Mouse (Mus musculus): ENCODE measurements around the gene Epha3. TPM values are rescaled to one million over a fixed set of nuclear protein-coding genes. Genes with fewer than 3 reads are reported as not detected.

Gene Epha3
- polyA plus RNA-seq (2015; fragmentation: Nextera tagmentation; extraction: Ambion mirVana): 9.2 and 11.0 TPM in 2 replicates

DNA sequence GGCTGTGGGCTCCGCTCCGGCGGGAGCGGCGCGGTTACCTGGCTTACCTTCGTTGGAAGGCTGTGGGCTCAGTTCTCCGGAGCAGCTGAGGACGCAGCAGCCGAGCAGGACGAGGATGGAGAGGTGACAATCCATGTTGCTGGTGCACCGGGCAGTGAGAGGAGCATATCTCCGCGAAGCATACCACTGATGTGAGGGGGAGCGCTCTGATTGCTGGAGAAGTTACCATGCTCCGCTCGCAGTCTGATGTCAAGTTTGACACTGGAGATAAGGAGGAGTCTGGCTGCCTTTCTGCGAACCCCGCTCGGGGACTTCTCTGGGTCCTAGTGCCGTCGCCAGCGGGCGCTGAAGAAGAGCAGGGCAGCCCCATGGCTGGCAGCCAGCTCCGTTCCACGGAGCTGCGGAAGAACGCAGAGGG is at the start of gene Epha3:
Epha3 (minus strand) TSS at position 263 of the 418 bp plus-strand sequence.
- Histone ChIP-seq H3K36me3 (no peaks in the 10 kb centered on the region), H3K9ac (peak within 1 kb of the TSS; percentile 49), H3K4me3 (replicated peaks) (peak within 1 kb of the TSS; percentile 56), H3K4me2 (replicated peaks) (peak within 1 kb of the TSS; percentile 98), H3K9me3 (no peaks in the 10 kb centered on the region), H3K4me1 (replicated peaks) (0 out of 2 replicates have a peak, but pooled peaks cover 2% of the 10 kb centered on the region), H3K27me3 (replicated peaks) (no peaks in the 10 kb centered on the region), H3K27ac (no peak within 1 kb of the TSS)
- ATAC-seq: peak; percentile 94
- 0% methylated on average over 28 of the region's 28 CpGs for WGBS

- no peak overlapping the region for H3K9ac ChIP-seq
- H3K36me3 ChIP-seq: no peaks in the 10 kb centered on the region
- H3K27ac ChIP-seq: no peak overlapping the region
- H3K4me3 ChIP-seq (replicated peaks): no peak overlapping the region
- H3K27me3 ChIP-seq (replicated peaks): no peaks in the 10 kb centered on the region
- no peak for ATAC-seq
- H3K4me2 ChIP-seq (replicated peaks): no peak overlapping the region
- H3K9me3 ChIP-seq: no peaks in the 10 kb centered on the region
- WGBS: 47% methylated on average over 13 of the region's 13 CpGs
- no peaks in the 10 kb centered on the region for H3K4me1 ChIP-seq (replicated peaks)
These were observed 39.5 kb upstream of the Epha3 start for GRCm38 (mm10) chr16:63903425-63903824.

DNA sequence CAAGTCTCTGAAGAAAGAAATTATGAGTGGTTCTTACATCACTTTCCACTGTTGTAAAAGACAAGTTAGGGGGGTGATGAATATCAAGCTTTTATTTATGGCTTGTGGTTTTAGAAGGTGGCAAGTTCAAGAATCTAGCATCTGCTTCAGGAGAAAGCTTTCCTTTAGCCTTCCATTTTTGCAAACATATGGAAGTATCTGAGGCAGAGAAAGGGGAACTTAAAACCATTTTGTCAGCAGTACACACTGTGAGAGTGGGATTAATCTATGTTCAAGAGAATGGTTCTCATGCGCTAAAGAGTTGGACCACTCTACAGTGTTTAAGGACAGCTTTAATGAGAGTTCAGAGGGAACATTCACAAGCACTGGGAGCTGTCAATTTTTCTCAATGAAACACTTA is 17.2 kb upstream of the Epha3 start:
- WGBS: 83% methylated on average over 1 of the region's 1 CpGs
- Histone ChIP-seq H3K4me2 (replicated peaks) (no peak overlapping the region), H3K27me3 (replicated peaks) (no peaks in the 10 kb centered on the region), H3K4me3 (replicated peaks) (no peak overlapping the region), H3K27ac (no peak overlapping the region), H3K4me1 (replicated peaks) (no peaks in the 10 kb centered on the region), H3K9ac (no peak overlapping the region), H3K9me3 (no peaks in the 10 kb centered on the region), H3K36me3 (no peaks in the 10 kb centered on the region)
- ATAC-seq: no peak

DNA sequence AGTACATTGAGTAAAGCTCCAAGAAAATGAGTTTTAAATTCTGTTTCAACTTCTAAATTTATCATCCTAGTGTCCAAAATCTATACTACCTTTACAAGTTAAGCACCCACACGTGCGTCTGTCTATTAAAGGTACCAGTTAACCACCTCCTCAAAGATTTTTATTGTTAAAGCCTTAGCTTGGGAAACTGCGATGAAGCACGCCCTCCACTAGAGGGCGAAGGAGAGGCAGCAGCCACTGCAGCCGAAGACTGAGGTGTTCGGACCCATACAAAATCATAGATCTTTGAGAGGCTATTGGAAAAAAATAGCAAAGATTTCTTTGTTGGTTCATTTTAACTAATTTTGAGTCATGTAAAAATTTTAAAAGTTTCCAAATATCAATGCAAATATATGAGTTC is 8.3 kb upstream of the Epha3 start:
- Histone ChIP-seq H3K9me3 (no peaks in the 10 kb centered on the region), H3K9ac (no peak overlapping the region), H3K4me2 (replicated peaks) (no peak overlapping the region), H3K4me3 (replicated peaks) (no peak overlapping the region), H3K36me3 (no peaks in the 10 kb centered on the region), H3K27ac (no peak overlapping the region), H3K4me1 (replicated peaks) (no peaks in the 10 kb centered on the region), H3K27me3 (replicated peaks) (no peaks in the 10 kb centered on the region)
- ATAC-seq: no peak
- 12% methylated on average over 7 of the region's 7 CpGs for WGBS

DNA sequence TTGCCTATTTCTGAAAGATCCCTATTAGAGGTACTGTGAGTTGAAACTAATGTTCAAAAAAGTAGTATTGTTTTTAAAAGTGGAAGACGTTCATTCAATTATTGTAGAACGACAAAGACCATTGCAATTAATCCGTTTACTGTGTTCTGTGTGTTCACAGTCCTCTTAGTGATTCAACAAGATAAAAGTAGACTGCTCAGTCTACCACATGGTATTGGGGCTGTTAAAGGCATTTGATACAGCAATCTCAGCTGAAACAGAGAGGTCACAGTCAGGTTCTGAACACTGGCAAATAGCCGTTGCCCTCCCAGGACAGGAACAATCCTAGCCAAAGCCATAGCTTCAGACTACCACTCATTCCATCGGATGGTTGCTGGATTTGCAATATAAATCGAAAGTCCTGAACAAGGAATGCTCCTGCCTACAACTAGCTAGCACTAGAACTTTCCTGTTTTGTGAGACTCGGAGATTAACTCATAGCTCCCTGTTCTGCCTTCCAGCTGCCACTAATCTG is 545 bp upstream of the Epha3 start:
- 31% methylated on average over 7 of the region's 7 CpGs for WGBS
- no peaks in the 10 kb centered on the region for H3K9me3 ChIP-seq
- no peak overlapping the region for H3K27ac ChIP-seq
- H3K4me1 ChIP-seq (replicated peaks): 0 out of 2 replicates have a peak, but pooled peaks cover 2% of the 10 kb centered on the region
- H3K4me2 ChIP-seq (replicated peaks): peak overlapping the region; percentile 98
- H3K4me3 ChIP-seq (replicated peaks): peak overlapping the region; percentile 56
- peak; percentile 62 for ATAC-seq
- peak overlapping the region; percentile 49 for H3K9ac ChIP-seq
- H3K27me3 ChIP-seq (replicated peaks): no peaks in the 10 kb centered on the region
- H3K36me3 ChIP-seq: no peaks in the 10 kb centered on the region

- H3K4me3 ChIP-seq (replicated peaks): peak overlapping the region; percentile 56
- WGBS: 5% methylated on average over 12 of the region's 12 CpGs
- no peaks in the 10 kb centered on the region for H3K9me3 ChIP-seq
- H3K36me3 ChIP-seq: no peaks in the 10 kb centered on the region
- ATAC-seq: peak; percentile 50; the same call in 1 of the 2 replicates
- H3K27ac ChIP-seq: no peak overlapping the region
- H3K4me1 ChIP-seq (replicated peaks): 0 out of 2 replicates have a peak, but pooled peaks cover 2% of the 10 kb centered on the region
- no peak overlapping the region for H3K9ac ChIP-seq
- H3K4me2 ChIP-seq (replicated peaks): peak overlapping the region; percentile 98
- no peaks in the 10 kb centered on the region for H3K27me3 ChIP-seq (replicated peaks)
These were observed 794 bp downstream of the Epha3 start for GRCm38 (mm10) chr16:63863181-63863580.

GRCm38 (mm10) chr16:63857561-63857960 is 6.4 kb downstream of the Epha3 start:
- Histone ChIP-seq H3K36me3 (no peaks in the 10 kb centered on the region), H3K27me3 (replicated peaks) (no peaks in the 10 kb centered on the region), H3K4me1 (replicated peaks) (no peaks in the 10 kb centered on the region), H3K4me3 (replicated peaks) (peak overlapping the region; percentile 64), H3K9ac (peak overlapping the region; percentile 61), H3K9me3 (no peaks in the 10 kb centered on the region), H3K4me2 (replicated peaks) (peak overlapping the region; percentile 86), H3K27ac (peak overlapping the region; percentile 7; the same call in 1 of the 2 replicates)
- WGBS: 10% methylated on average over 11 of the region's 11 CpGs
- ATAC-seq: no peak

GRCm38 (mm10) chr16:63856658-63857552 is 7.1 kb downstream of the Epha3 start:
- H3K4me2 ChIP-seq (replicated peaks): peak overlapping the region; percentile 86
- ATAC-seq: peak; percentile 97
- peak overlapping the region; percentile 61 for H3K9ac ChIP-seq
- peak overlapping the region; percentile 64 for H3K4me3 ChIP-seq (replicated peaks)
- WGBS: 4% methylated on average over 33 of the region's 33 CpGs
- no peaks in the 10 kb centered on the region for H3K27me3 ChIP-seq (replicated peaks)
- H3K4me1 ChIP-seq (replicated peaks): no peaks in the 10 kb centered on the region
- no peaks in the 10 kb centered on the region for H3K9me3 ChIP-seq
- H3K27ac ChIP-seq: peak overlapping the region; percentile 7
- no peaks in the 10 kb centered on the region for H3K36me3 ChIP-seq

DNA sequence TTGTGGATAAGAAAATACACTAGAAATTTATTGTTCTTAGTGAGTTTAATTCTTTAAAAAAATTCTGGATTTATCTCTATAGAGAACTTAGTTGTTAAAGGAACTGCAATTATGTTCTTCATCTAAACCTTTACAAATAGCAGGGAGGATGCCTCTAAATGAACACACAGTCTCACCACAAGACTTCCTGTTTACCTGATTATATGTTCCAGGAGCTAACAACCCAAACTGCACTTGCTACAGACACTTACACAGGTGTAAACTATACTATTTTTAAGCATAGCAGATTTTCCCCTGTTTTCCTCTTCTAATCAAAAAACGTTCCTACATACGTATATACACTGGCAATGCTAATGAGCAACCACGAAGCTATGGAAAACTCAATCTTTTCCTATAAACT is 13.7 kb downstream of the Epha3 start:
- no peak for ATAC-seq
- H3K4me2 ChIP-seq (replicated peaks): no peak overlapping the region
- no peaks in the 10 kb centered on the region for H3K36me3 ChIP-seq
- H3K27me3 ChIP-seq (replicated peaks): no peaks in the 10 kb centered on the region
- H3K9me3 ChIP-seq: no peaks in the 10 kb centered on the region
- WGBS: 81% methylated on average over 3 of the region's 3 CpGs
- no peak overlapping the region for H3K9ac ChIP-seq
- H3K4me3 ChIP-seq (replicated peaks): no peak overlapping the region
- no peak overlapping the region for H3K27ac ChIP-seq
- no peaks in the 10 kb centered on the region for H3K4me1 ChIP-seq (replicated peaks)

DNA sequence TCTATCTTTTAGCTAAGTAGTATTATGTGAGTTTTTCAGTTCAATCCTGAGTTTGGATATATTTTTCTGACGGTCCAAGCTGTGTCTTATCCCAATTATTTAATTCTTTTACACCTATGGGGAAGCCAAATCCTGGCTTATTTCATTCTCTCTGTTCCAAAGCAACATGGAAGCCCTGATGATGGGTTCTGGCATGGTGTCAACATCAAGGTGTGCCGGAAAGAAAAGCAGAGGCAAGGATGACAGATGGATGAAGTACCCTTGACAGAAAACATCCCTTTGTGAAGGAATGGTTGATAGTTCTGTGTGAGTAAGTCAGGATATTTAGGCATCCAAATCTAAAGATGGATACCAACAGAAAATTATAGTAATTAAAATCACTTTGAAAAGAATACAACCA is 21.1 kb downstream of the Epha3 start:
- WGBS: 89% methylated on average over 2 of the region's 2 CpGs
- Histone ChIP-seq H3K9me3 (no peaks in the 10 kb centered on the region), H3K4me2 (replicated peaks) (no peak overlapping the region), H3K4me3 (replicated peaks) (no peak overlapping the region), H3K27me3 (replicated peaks) (no peaks in the 10 kb centered on the region), H3K27ac (no peak overlapping the region), H3K9ac (no peak overlapping the region), H3K4me1 (replicated peaks) (no peaks in the 10 kb centered on the region), H3K36me3 (no peaks in the 10 kb centered on the region)
- no peak for ATAC-seq

GRCm38 (mm10) chr16:63837466-63837865 is 26.5 kb downstream of the Epha3 start:
- H3K4me2 ChIP-seq (replicated peaks): no peak overlapping the region
- no peaks in the 10 kb centered on the region for H3K36me3 ChIP-seq
- H3K27me3 ChIP-seq (replicated peaks): no peaks in the 10 kb centered on the region
- no peaks in the 10 kb centered on the region for H3K9me3 ChIP-seq
- H3K9ac ChIP-seq: no peak overlapping the region
- no peak overlapping the region for H3K27ac ChIP-seq
- H3K4me1 ChIP-seq (replicated peaks): no peaks in the 10 kb centered on the region
- H3K4me3 ChIP-seq (replicated peaks): no peak overlapping the region
- no peak for ATAC-seq

GRCm38 (mm10) chr16:63821164-63821563 is 42.8 kb downstream of the Epha3 start:
- no peak overlapping the region for H3K27ac ChIP-seq
- no peak overlapping the region for H3K4me3 ChIP-seq (replicated peaks)
- H3K9me3 ChIP-seq: no peaks in the 10 kb centered on the region
- H3K4me1 ChIP-seq (replicated peaks): no peaks in the 10 kb centered on the region
- H3K36me3 ChIP-seq: no peaks in the 10 kb centered on the region
- no peak for ATAC-seq
- no peak overlapping the region for H3K9ac ChIP-seq
- H3K4me2 ChIP-seq (replicated peaks): no peak overlapping the region
- no peaks in the 10 kb centered on the region for H3K27me3 ChIP-seq (replicated peaks)
- WGBS: 73% methylated on average over 2 of the region's 2 CpGs

Measured in intestine, embryonic 15.5 days (tissue).